Mouse (Mus musculus): ENCODE data around the gene Pdcd2.

Pdcd2 gene

DNA sequence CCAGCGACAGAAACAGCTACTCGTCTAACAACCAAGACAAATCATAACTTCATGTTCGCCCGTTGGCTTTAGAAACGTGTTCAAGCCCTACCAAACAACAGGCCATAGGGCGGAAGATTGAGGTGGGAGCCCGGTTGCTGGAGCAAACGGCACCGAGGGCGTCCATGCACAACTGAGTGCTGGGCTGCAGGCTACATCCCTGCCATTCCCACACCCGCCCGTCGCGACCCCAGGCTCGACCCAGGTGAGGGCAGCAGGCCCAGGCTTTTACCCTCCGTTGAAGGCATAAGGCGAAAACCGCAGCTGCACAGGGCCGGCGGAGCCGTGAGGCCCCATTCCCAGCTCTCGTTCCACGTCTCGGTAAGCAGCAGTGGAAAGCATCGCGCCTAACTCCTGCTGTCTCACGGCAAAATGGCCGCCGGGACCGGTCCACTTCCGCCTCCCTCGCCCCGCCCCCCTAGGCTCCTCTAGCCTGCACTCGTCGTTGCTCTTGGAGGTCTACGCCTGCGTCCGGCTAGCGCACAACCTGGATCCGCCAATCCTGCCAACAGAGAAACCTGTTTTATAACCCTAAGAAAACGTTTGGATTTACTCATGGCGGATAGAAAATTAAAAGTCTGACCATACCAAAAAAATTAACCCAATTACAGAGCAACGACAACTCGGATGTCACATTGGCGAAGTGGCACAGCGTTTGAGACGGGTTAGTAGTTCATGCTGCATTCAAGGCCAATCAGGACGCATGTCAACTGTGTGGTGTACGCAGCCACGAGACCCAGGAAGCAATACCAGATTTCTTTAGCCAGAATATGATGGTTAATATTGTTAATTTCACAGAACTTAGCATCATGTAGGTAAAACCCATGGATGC lies 29.0 kb downstream of the Pdcd2 start:
- peak; percentile 96 for DNase-seq

DNA sequence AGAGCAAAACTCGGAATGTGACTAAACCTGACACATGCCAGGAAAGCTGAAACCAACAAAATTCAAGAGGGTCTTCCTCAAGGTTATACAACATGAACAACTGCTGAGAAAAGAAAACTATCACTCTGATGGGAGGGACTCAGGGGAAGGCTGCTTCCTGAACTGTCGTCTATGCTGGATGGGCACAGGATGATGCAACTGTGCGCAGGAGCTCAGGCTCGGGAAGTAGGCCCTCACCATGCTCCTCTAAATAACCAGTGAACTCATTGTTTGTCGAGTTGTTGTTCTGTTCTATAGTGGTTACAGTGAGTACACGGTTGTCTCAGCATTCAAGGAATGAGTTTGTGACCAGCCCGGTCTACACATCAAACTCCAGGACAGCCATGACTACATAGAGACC lies 36.6 kb downstream of the Pdcd2 start:
- no peak for DNase-seq

DNA sequence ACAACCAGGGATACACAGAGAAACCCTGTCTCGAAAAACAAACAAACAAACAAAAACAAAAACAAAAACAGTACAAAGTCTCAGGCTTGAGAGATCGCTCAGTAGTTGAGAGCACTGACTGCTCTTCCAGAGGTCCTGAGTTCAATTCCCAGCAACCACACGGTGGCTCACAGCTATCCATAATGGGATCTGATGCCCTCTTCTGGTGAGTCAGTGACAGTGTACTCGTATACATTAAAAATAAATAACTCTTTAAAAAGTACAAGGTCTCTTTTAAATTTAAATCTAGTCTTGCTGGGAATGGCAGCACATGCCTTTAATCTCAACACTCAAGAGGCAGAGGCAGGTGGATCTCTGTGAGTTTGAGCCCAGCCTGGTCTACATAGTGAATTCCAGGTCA lies 54.4 kb downstream of the Pdcd2 start:
- no peak for DNase-seq
